Mouse (Mus musculus) heart, embryonic 16.5 days (tissue): ENCODE data around the gene Pars2. TPM values are rescaled to one million over a fixed set of nuclear protein-coding genes. Genes with fewer than 3 reads are reported as not detected.

Experiments
- ATAC-seq: fragments of 200-750 bp; cut with Nextera tagmentation; replicated peaks from 2 replicates; pipeline ENCODE4 v1.8.0; 2017; ENCODE audit warnings: moderate number of reproducible peaks; ENCODE audit not compliant: insufficient read depth, low FRiP score; ENCODE audit errors: extremely low read depth
- H3K27ac ChIP-seq: fragments of 300-500 bp; sonication (generic); 2 replicates; pipeline ENCODE4 v1.5.1; 2014; ENCODE audit warnings: mild to moderate bottlenecking, low read length, control low read depth, moderate library complexity
- H3K27me3 ChIP-seq: fragments of 300-500 bp; sonication (generic); 2 replicates; pipeline ENCODE4 v1.6.1; 2014; ENCODE audit warnings: low read length, mixed read lengths; ENCODE audit not compliant: control insufficient read depth, insufficient read depth
- H3K36me3 ChIP-seq: fragments of 300-500 bp; sonication (generic); 2 replicates; pipeline ENCODE4 v1.6.1; 2014; ENCODE audit not compliant: control insufficient read depth, insufficient read depth
- H3K4me1 ChIP-seq: fragments of 300-500 bp; sonication (generic); 2 replicates; pipeline ENCODE4 v1.6.1; 2014; ENCODE audit warnings: low read length, mixed read lengths; ENCODE audit not compliant: control insufficient read depth, insufficient read depth
- H3K4me2 ChIP-seq: fragments of 300-500 bp; sonication (generic); 2 replicates; pipeline ENCODE4 v1.6.1; 2014; ENCODE audit warnings: low read depth, mild to moderate bottlenecking, control low read depth, low read length
- H3K4me3 ChIP-seq: fragments of 300-500 bp; sonication (generic); 2 replicates; pipeline ENCODE4 v1.5.1; 2014; ENCODE audit warnings: mild to moderate bottlenecking, control low read depth, low read length
- H3K9ac ChIP-seq: fragments of 300-500 bp; sonication (generic); 2 replicates; pipeline ENCODE4 v1.6.1; 2014; ENCODE audit warnings: low read length, control low read depth
- H3K9me3 ChIP-seq: fragments of 300-500 bp; sonication (generic); replicated peaks from 2 replicates; pipeline ENCODE4 v1.6.1; 2016; ENCODE audit warnings: low read length; ENCODE audit not compliant: control insufficient read depth
- WGBS: fragments of 180-500 bp; shearing (Covaris S2); extraction: QIAGEN DNeasy Blood & Tissue Kit; methylation state at CpG from one replicate; pipeline ENCODE4 v1.1.7; 2014; 5-methylcytosine and 5-hydroxymethylcytosine counted together
- polyA plus RNA-seq: library from polyadenylated mRNA; unstranded; fragments of >200 nt; fragmentation: Nextera tagmentation; extraction: Ambion mirVana; gene quantifications from 2 replicates; pipeline ENCODE4 v1.2.1, GENCODE M21; 2015

Gene Pars2
- polyA plus RNA-seq, 1 experiment from 2014 or later = 10.5 TPM

DNA sequence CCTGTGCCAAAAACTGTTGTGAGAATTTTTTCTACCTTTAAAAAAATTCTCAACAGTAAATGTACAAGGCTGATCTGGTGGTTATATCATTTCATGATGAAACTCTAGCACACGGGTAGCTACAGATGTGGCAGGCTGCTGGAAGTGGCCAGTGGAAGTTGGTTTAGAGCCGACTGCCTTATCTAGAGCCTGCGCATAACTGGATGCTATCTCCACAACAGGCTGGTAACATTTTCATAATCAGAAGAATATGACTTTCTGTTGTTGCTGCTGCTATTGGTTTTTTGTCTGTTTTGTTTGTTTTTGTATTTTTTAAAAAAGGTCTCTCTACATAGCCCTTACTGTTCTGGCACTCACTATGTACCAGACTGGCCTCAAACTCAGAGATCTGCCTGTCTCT is 1.7 kb downstream of the Pars2 start:
- ATAC-seq = no peak
- Histone ChIP-seq H3K27me3 (peaks cover 11% of the 10 kb centered on the region), H3K27ac (no peak overlapping the region), H3K4me2 (no peak overlapping the region), H3K9me3 (no peaks in the 10 kb centered on the region), H3K36me3 (peaks cover 21% of the 10 kb centered on the region), H3K4me1 (peaks cover 6% of the 10 kb centered on the region), H3K4me3 (no peak overlapping the region), H3K9ac (no peak overlapping the region)
- 90% methylated on average over 3 of the region's 3 CpGs for WGBS

- peaks cover 11% of the 10 kb centered on the region for H3K27me3 ChIP-seq
- 90% methylated on average over 15 of the region's 15 CpGs for WGBS
- peaks cover 6% of the 10 kb centered on the region for H3K4me1 ChIP-seq
Observed at GRCm38 (mm10) chr4:106653051-106653450, 2.2 kb downstream of the Pars2 start.

DNA sequence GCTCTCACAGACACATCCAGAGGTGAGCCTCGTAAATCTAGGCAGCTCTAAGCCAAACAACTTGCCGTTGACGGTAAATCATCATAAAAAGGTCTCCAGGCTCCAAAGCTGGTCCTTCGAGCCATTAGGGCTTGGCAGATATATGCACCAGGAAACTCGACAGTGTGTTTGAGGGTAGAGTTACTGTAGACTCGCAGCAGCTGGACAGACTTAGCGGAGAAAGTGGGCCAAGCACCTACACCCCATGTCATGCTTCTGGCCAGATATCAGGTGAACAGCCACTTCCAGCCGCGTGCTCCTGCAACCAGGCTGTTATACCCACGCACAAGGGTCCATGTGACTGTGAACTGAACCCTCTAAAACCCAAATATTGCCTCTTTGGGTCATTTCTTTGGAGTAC is 4.8 kb downstream of the Pars2 start:
- Histone ChIP-seq H3K27ac (no peak overlapping the region), H3K4me2 (no peak overlapping the region), H3K4me1 (peaks cover 6% of the 10 kb centered on the region), H3K4me3 (no peak overlapping the region), H3K36me3 (peaks cover 37% of the 10 kb centered on the region), H3K27me3 (no peaks in the 10 kb centered on the region), H3K9me3 (no peaks in the 10 kb centered on the region), H3K9ac (no peak overlapping the region)
- ATAC-seq = no peak
- WGBS = 88% methylated on average over 10 of the region's 10 CpGs

More at GRCm38 (mm10) chr4:106653051-106653450, 2.2 kb downstream of the Pars2 start:
- no peak overlapping the region for H3K4me3 ChIP-seq
- H3K4me2 ChIP-seq = no peak overlapping the region
- ATAC-seq = no peak
- no peaks in the 10 kb centered on the region for H3K9me3 ChIP-seq
- H3K9ac ChIP-seq = no peak overlapping the region
- no peak overlapping the region for H3K27ac ChIP-seq
- peaks cover 23% of the 10 kb centered on the region for H3K36me3 ChIP-seq

- Histone ChIP-seq H3K9ac (no peak overlapping the region), H3K4me2 (no peak overlapping the region), H3K4me1 (no peaks in the 10 kb centered on the region), H3K4me3 (no peak overlapping the region), H3K27ac (no peak overlapping the region), H3K9me3 (no peaks in the 10 kb centered on the region), H3K27me3 (no peaks in the 10 kb centered on the region), H3K36me3 (peaks cover 89% of the 10 kb centered on the region)
- ATAC-seq = no peak
- 79% methylated on average over 5 of the region's 5 CpGs for WGBS
Observed at GRCm38 (mm10) chr4:106663956-106664470, 13.1 kb downstream of the Pars2 start.

GRCm38 (mm10) chr4:106664697-106665096 is 13.8 kb downstream of the Pars2 start:
- H3K9me3 ChIP-seq = no peaks in the 10 kb centered on the region
- H3K36me3 ChIP-seq = peaks cover 90% of the 10 kb centered on the region
- no peaks in the 10 kb centered on the region for H3K4me1 ChIP-seq
- H3K9ac ChIP-seq = no peak overlapping the region
- H3K27ac ChIP-seq = no peak overlapping the region
- no peak overlapping the region for H3K4me2 ChIP-seq
- H3K27me3 ChIP-seq = no peaks in the 10 kb centered on the region
- H3K4me3 ChIP-seq = no peak overlapping the region
- 80% methylated on average over 6 of the region's 6 CpGs for WGBS
- no peak for ATAC-seq

DNA sequence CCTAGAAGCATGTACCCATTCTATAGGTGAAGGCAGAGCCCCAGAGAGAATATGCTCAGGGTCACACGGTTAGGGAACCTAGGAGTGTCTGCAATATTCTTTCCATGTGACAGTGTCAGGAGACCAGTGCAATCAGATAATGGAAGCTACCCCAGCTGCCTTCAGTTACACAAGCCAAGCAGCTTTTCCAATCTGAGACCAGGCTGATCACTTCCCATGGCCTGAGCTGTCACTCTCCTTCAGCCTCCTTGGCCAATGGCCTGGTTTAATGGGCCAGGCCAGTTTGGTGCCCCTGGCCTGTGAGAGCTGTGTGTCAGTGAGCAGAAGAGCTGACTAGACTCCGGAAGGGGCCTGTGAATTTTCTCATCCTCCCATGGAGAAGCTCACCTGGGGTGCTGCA is 14.4 kb downstream of the Pars2 start:
- Histone ChIP-seq H3K4me1 (no peaks in the 10 kb centered on the region), H3K4me3 (no peak overlapping the region), H3K27me3 (no peaks in the 10 kb centered on the region), H3K9ac (no peak overlapping the region), H3K27ac (no peak overlapping the region), H3K9me3 (no peaks in the 10 kb centered on the region), H3K4me2 (no peak overlapping the region), H3K36me3 (peaks cover 90% of the 10 kb centered on the region)
- WGBS = 92% methylated on average over 2 of the region's 2 CpGs
- no peak for ATAC-seq

- no peaks in the 10 kb centered on the region for H3K4me1 ChIP-seq
- H3K27ac ChIP-seq = no peak overlapping the region
- no peaks in the 10 kb centered on the region for H3K27me3 ChIP-seq
- H3K9me3 ChIP-seq = no peaks in the 10 kb centered on the region
- no peak overlapping the region for H3K4me3 ChIP-seq
- WGBS = 88% methylated on average over 10 of the region's 10 CpGs
- H3K9ac ChIP-seq = no peak overlapping the region
- H3K36me3 ChIP-seq = peaks cover 94% of the 10 kb centered on the region
- ATAC-seq = no peak
- no peak overlapping the region for H3K4me2 ChIP-seq
Observed at GRCm38 (mm10) chr4:106665673-106666072, 14.8 kb downstream of the Pars2 start.

DNA sequence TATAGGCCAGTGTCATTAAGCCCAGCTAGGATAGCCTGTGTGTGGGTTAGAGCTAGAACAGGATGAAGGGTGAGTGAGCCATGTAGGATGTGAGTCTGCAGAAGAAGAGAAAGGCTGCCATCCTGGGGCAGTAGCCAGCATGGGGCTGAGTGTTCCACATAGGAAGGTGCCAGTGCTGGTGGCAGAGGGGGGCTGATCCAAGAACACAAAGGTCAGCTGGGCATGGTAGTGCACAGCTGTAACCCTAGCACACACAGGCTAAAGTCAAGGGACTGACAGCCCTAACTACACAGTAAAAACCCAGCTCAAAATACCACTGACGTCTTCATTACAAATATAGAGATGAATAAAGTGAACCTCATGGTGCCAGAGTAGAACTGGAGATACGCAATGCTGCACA is 15.7 kb downstream of the Pars2 start:
- H3K4me3 ChIP-seq = no peak overlapping the region
- H3K4me1 ChIP-seq = no peaks in the 10 kb centered on the region
- peaks cover 95% of the 10 kb centered on the region for H3K36me3 ChIP-seq
- H3K9me3 ChIP-seq = no peaks in the 10 kb centered on the region
- H3K27me3 ChIP-seq = no peaks in the 10 kb centered on the region
- no peak overlapping the region for H3K9ac ChIP-seq
- H3K4me2 ChIP-seq = no peak overlapping the region
- H3K27ac ChIP-seq = no peak overlapping the region
- WGBS = 91% methylated on average over 2 of the region's 2 CpGs
- ATAC-seq = no peak

DNA sequence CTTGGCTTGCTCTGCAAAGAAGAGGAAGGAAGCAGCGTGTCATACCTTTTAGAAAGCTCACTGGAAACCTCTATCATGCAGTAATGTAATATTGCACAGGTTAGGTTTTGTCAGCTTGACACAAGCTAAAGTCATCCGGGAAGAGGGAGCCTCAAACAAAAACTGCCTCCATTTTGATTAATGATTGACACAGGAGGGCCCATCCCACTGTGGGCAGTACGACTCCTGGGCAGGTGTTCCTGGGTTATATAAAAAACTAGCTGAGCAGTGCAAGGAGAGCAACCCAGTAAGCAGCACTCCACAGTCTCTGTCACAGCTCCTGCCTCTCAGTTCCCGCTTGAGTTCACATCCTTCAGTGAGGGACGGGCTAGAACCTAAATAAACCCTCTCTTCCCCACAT is 25.9 kb downstream of the Pars2 start:
- no peak overlapping the region for H3K27ac ChIP-seq
- H3K36me3 ChIP-seq = peaks cover 30% of the 10 kb centered on the region
- no peak overlapping the region for H3K9ac ChIP-seq
- no peaks in the 10 kb centered on the region for H3K27me3 ChIP-seq
- H3K9me3 ChIP-seq = no peaks in the 10 kb centered on the region
- 88% methylated on average over 5 of the region's 5 CpGs for WGBS
- H3K4me3 ChIP-seq = no peak overlapping the region
- no peak for ATAC-seq
- H3K4me2 ChIP-seq = no peak overlapping the region
- H3K4me1 ChIP-seq = peaks cover 8% of the 10 kb centered on the region
